Mouse (Mus musculus): ENCODE data around the gene Tm6sf2.

DNA sequence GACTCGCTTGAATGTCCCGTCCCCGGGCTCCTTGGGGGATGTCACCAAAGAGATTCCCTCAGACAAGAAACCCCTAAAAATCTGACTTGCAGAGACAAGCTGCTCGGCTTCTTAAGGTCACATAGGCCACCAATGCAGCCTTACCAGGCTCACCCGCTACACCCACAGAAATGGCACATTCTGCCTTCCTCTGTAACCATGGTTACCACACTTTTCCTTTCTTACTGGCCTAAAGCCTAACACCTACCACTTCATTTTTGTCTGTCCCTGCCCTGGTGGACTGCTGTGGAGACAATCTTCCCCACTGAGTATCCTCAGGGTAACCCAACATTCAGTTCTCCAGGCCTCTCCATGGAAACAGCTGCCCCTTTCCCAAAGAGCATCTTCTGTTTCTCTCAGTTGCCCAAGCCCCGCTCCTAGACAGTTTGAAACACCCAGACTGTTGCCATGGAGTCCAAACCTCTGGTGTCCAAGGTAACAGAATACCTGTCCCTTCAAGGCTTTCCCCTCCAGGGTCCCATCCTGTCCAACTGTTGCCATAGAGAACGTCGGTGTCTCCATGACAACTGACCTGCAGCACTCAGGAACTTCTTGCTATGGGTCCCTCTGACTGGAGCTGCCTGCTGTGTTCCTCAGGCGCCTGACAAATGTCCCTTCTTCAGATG is 16.7 kb downstream of the Tm6sf2 start:
- TF ChIP-seq CTCF (conservative IDR thresholded peaks at IDR 0.05; ENCODE audit: insufficient read depth, insufficient read length, low read depth, low read length) (no peak), POLR2A (IDR thresholded peaks at IDR 0.05; ENCODE audit: low read depth, low read length) (no peak)
